Mouse (Mus musculus) cerebellum, adult 9-10 months (tissue): ENCODE results near the gene Ogg1.

Experiments
- DNase-seq: peaks from one replicate; pipeline ENCODE4 v3.0.0; 2022

Ogg1 gene

GRCm38 (mm10) chr6:113373491-113373890, 46.7 kb downstream of the Ogg1 start:
- no peak for DNase-seq

- no peak for DNase-seq
Observed at GRCm38 (mm10) chr6:113377172-113377495, 50.4 kb downstream of the Ogg1 start.

GRCm38 (mm10) chr6:113377496-113378385, 51.0 kb downstream of the Ogg1 start, which contains the start of the genes Tada3 and Arpc4:
Tada3 (minus strand) TSS chr6:113377883.
Arpc4 (plus strand) TSS chr6:113378115.
- DNase-seq = peak; percentile 94

GRCm38 (mm10) chr6:113379246-113379645, 52.5 kb downstream of the Ogg1 start:
- DNase-seq = no peak

- no peak for DNase-seq
Observed at GRCm38 (mm10) chr6:113380480-113380879, 53.7 kb downstream of the Ogg1 start.

GRCm38 (mm10) chr6:113384351-113384927, 57.7 kb downstream of the Ogg1 start:
- DNase-seq = no peak
